Mouse (Mus musculus) testis, adult 2 months (tissue): ENCODE results near the gene Nos1ap.

ENCODE experiments used
- CTCF ChIP-seq: fragments of 200-500 bp; IDR thresholded peaks from 2 replicates; pipeline ENCODE4 v1.5.1; 2012; ENCODE audit warnings: low read depth, mild to moderate bottlenecking, inconsistent platforms, low read length, moderate library complexity; ENCODE audit not compliant: control insufficient read depth, insufficient read depth, insufficient replicate concordance
- POLR2A ChIP-seq: fragments of 200-500 bp; IDR thresholded peaks from 2 replicates; pipeline ENCODE4 v1.6.1; 2012; ENCODE audit warnings: low read depth, mild to moderate bottlenecking, inconsistent platforms, low read length, moderate library complexity; ENCODE audit not compliant: control insufficient read depth

DNA sequence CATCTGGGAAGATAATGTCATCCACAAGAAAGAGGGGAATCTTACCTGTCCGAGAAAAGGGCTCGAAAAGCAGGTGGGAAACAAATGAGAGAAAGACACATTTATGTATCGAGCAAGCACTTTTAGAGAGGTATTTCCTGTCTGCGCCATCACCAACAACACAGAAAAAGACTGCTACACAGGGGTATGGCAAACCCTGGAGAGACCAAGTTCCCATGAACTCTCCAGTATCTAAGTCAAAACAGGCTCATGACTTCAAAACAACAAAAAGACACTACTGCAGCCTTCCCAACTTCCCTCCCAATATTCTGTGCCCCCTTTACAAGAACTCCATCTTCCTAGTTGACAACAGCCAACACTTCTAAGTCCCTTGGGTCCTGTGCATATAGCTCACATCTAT lies 283.4 kb downstream of the Nos1ap start, which contains the start of gene Gm7694:
- TF ChIP-seq CTCF (no peak), POLR2A (no peak)
